Mouse (Mus musculus) heart, adult 9 months (tissue): ENCODE measurements around the gene Pou2f3.

Experiments
- DNase-seq, 2 experiments: peaks; one replicate each; pipeline ENCODE4 v3.0.0; 2022; ENCODE audit warnings: low spot score in 2 of 2

The Pou2f3 gene

GRCm38 (mm10) chr9:43109125-43109524, 101.0 kb downstream of the Pou2f3 start:
- no peak for DNase-seq

GRCm38 (mm10) chr9:43108721-43109120, 101.4 kb downstream of the Pou2f3 start:
- DNase-seq, result no peak

- no peak for DNase-seq
Observed at GRCm38 (mm10) chr9:43108081-43108480, 102.1 kb downstream of the Pou2f3 start.

GRCm38 (mm10) chr9:43107555-43107954, 102.6 kb downstream of the Pou2f3 start:
- no peak for DNase-seq

- DNase-seq, result peak; percentile 76 to 88
Observed at GRCm38 (mm10) chr9:43107187-43107517, 103.0 kb downstream of the Pou2f3 start, which contains the start of gene Arhgef12. Gene Arhgef12 (minus strand): TSS chr9:43107239.

- peak; percentile 48 to 58 for DNase-seq
Observed at GRCm38 (mm10) chr9:43106426-43107186, 103.6 kb downstream of the Pou2f3 start.

GRCm38 (mm10) chr9:43105664-43106361, 104.4 kb downstream of the Pou2f3 start:
- DNase-seq, result peak; percentile 94 to 96

GRCm38 (mm10) chr9:43104873-43105663, 105.1 kb downstream of the Pou2f3 start:
- peak; percentile 50 to 54 for DNase-seq

GRCm38 (mm10) chr9:43104526-43104872, 105.7 kb downstream of the Pou2f3 start:
- no peak for DNase-seq

GRCm38 (mm10) chr9:43103675-43104299, 106.4 kb downstream of the Pou2f3 start:
- DNase-seq, result no peak

GRCm38 (mm10) chr9:43102931-43103330, 107.2 kb downstream of the Pou2f3 start:
- no peak for DNase-seq

- peak; percentile 57 to 64 for DNase-seq
Observed at GRCm38 (mm10) chr9:43101936-43102595, 108.1 kb downstream of the Pou2f3 start.

- peak; percentile 37 to 68 for DNase-seq
Observed at GRCm38 (mm10) chr9:43098922-43099321, 111.2 kb downstream of the Pou2f3 start.

- no peak for DNase-seq
Observed at GRCm38 (mm10) chr9:43097801-43098557, 112.2 kb downstream of the Pou2f3 start.

- DNase-seq, result no peak
Observed at GRCm38 (mm10) chr9:43096337-43096736, 113.8 kb downstream of the Pou2f3 start.

GRCm38 (mm10) chr9:43094828-43095227, 115.3 kb downstream of the Pou2f3 start:
- DNase-seq, result no peak

- DNase-seq, result peak; percentile 40 to 60
Observed at GRCm38 (mm10) chr9:43093803-43094202, 116.4 kb downstream of the Pou2f3 start.

GRCm38 (mm10) chr9:43085686-43086285, 124.4 kb downstream of the Pou2f3 start:
- DNase-seq, result no peak

GRCm38 (mm10) chr9:43084496-43085362, 125.4 kb downstream of the Pou2f3 start:
- no peak for DNase-seq
